Mouse (Mus musculus): ENCODE data around the gene Tesc. TPM values are rescaled to one million over a fixed set of nuclear protein-coding genes. Genes with fewer than 3 reads are reported as not detected.

Gene Tesc
- total RNA-seq, 2 experiments from 2014 or later, result 53.7 to 60.8 TPM

- DNase-seq (ENCODE audit: low spot score in 2 of 2), result peak; percentile 52 to 55
These were observed 41.8 kb downstream of the Tesc start for GRCm38 (mm10) chr5:118069315-118069714.

- DNase-seq (ENCODE audit: low spot score in 2 of 2), result no peak
These were observed 44.2 kb downstream of the Tesc start for GRCm38 (mm10) chr5:118071766-118072165.

GRCm38 (mm10) chr5:118073213-118073773 lies 45.8 kb downstream of the Tesc start:
- no peak for DNase-seq (ENCODE audit: low spot score in 2 of 2)

GRCm38 (mm10) chr5:118076721-118077592 lies 49.4 kb downstream of the Tesc start:
- DNase-seq (ENCODE audit: low spot score in 2 of 2), result no peak

- DNase-seq (ENCODE audit: low spot score in 2 of 2), result no peak
These were observed 51.0 kb downstream of the Tesc start for GRCm38 (mm10) chr5:118078550-118078949.

GRCm38 (mm10) chr5:118079354-118079753 lies 51.8 kb downstream of the Tesc start:
- DNase-seq (ENCODE audit: low spot score in 2 of 2), result no peak

- DNase-seq (ENCODE audit: low spot score in 2 of 2), result no peak
These were observed 52.3 kb downstream of the Tesc start for GRCm38 (mm10) chr5:118079839-118080250.

GRCm38 (mm10) chr5:118081374-118081949 lies 53.9 kb downstream of the Tesc start:
- DNase-seq (ENCODE audit: low spot score in 2 of 2), result no peak

GRCm38 (mm10) chr5:118081996-118082395 lies 54.5 kb downstream of the Tesc start:
- DNase-seq (ENCODE audit: low spot score in 2 of 2), result no peak

- no peak for DNase-seq (ENCODE audit: low spot score in 2 of 2)
These were observed 55.6 kb downstream of the Tesc start for GRCm38 (mm10) chr5:118083060-118083638.

GRCm38 (mm10) chr5:118084171-118084727 lies 56.7 kb downstream of the Tesc start:
- no peak for DNase-seq (ENCODE audit: low spot score in 2 of 2)

- no peak for DNase-seq (ENCODE audit: low spot score in 2 of 2)
These were observed 57.8 kb downstream of the Tesc start for GRCm38 (mm10) chr5:118085313-118085712.

GRCm38 (mm10) chr5:118086956-118087355 lies 59.4 kb downstream of the Tesc start:
- DNase-seq (ENCODE audit: low spot score in 2 of 2), result no peak

GRCm38 (mm10) chr5:118089102-118089501 lies 61.6 kb downstream of the Tesc start:
- no peak for DNase-seq (ENCODE audit: low spot score in 2 of 2)

GRCm38 (mm10) chr5:118090101-118090500 lies 62.6 kb downstream of the Tesc start:
- DNase-seq (ENCODE audit: low spot score in 2 of 2), result no peak

GRCm38 (mm10) chr5:118090837-118091236 lies 63.3 kb downstream of the Tesc start:
- no peak for DNase-seq (ENCODE audit: low spot score in 2 of 2)

- DNase-seq (ENCODE audit: low spot score in 2 of 2), result no peak
These were observed 65.9 kb downstream of the Tesc start for GRCm38 (mm10) chr5:118093321-118094035.

GRCm38 (mm10) chr5:118095433-118095832 lies 67.9 kb downstream of the Tesc start:
- DNase-seq (ENCODE audit: low spot score in 2 of 2), result no peak

- DNase-seq (ENCODE audit: low spot score in 2 of 2), result no peak
These were observed 68.3 kb downstream of the Tesc start for GRCm38 (mm10) chr5:118095849-118096248.

- DNase-seq (ENCODE audit: low spot score in 2 of 2), result no peak
These were observed 68.8 kb downstream of the Tesc start for GRCm38 (mm10) chr5:118096317-118096716.
